Comparison of ENCODE assay signal across 9 mouse cellular contexts in genomic region chr7:24850899-24851303, GRCm38 (mm10). TPM values are rescaled to one million over a fixed set of nuclear protein-coding genes. Genes with fewer than 3 reads are reported as not detected.
DNase-seq lines count a peak whose midpoint lies in the region; ATAC-seq and TF ChIP-seq lines count a peak whose summit lies in the region.
"Had no signal": no experiment of that assay in that cellular context is flagged by ENCODE, and none has a peak within 500 bp of the region (broad histone marks: within the 10 kb centered on the region; RNA-seq: fewer than 3 reads in every experiment).

No protein-coding gene starts in this region.

- WGBS in midbrain, embryonic 11.5 days, result 38% methylated on average over 6 of the region's 6 CpGs
- WGBS in midbrain, embryonic 15.5 days, result 39% methylated on average over 6 of the region's 6 CpGs

- no peak overlapping the region for H3K4me3 ChIP-seq in midbrain, embryonic 11.5 days (ENCODE audit: low read depth, low read length)
- no peak overlapping the region for H3K4me3 ChIP-seq in midbrain, embryonic 15.5 days
- H3K4me3 ChIP-seq in gastrocnemius, adult 2 months, result no peak overlapping the region

- H3K36me3 ChIP-seq in midbrain, embryonic 11.5 days (ENCODE audit: control insufficient read depth, insufficient read depth, low read length), result no peaks in the 10 kb centered on the region
- no peaks in the 10 kb centered on the region for H3K36me3 ChIP-seq in midbrain, embryonic 15.5 days (replicated peaks)

- intact Hi-C loops in gastrocnemius, adult 2 months (cut with DNase I), result no loop called here

- H3K4me1 ChIP-seq in midbrain, embryonic 11.5 days (ENCODE audit: control insufficient read depth, insufficient read depth, low read length), result no peaks in the 10 kb centered on the region
- H3K4me1 ChIP-seq in midbrain, embryonic 15.5 days, result no peaks in the 10 kb centered on the region; the same call in 1 of the 2 replicates

- no peak overlapping the region for H3K27ac ChIP-seq in midbrain, embryonic 11.5 days (ENCODE audit: low read depth, low read length)
- no peak overlapping the region for H3K27ac ChIP-seq in midbrain, embryonic 15.5 days
- H3K27ac ChIP-seq in gastrocnemius, adult 2 months, result no peak overlapping the region

- H3K4me2 ChIP-seq in midbrain, embryonic 11.5 days, result no peak overlapping the region
- no peak overlapping the region for H3K4me2 ChIP-seq in midbrain, embryonic 15.5 days

- peak; percentile 16; the same call in 1 of the 2 replicates for ATAC-seq in midbrain, embryonic 11.5 days (ENCODE audit: low FRiP score)
- no peak for ATAC-seq in midbrain, embryonic 15.5 days (replicated peaks)
- peak; percentile 84 for ATAC-seq in megakaryocyte progenitor cell, adult 5-6 weeks (replicated peaks; ENCODE audit: poor library complexity)

- no peak for TF ChIP-seq CTCF in gastrocnemius, adult 2 months (IDR thresholded peaks at IDR 0.05)

- no peaks in the 10 kb centered on the region for H3K27me3 ChIP-seq in midbrain, embryonic 11.5 days (ENCODE audit: control insufficient read depth, insufficient read depth, low read length)
- no peaks in the 10 kb centered on the region for H3K27me3 ChIP-seq in midbrain, embryonic 15.5 days (replicated peaks)

- no peak for DNase-seq in midbrain, embryonic 11.5 days (ENCODE audit: low spot score, missing footprints)
- DNase-seq in adipocyte (ENCODE audit: low spot score), result peak; percentile 70
- DNase-seq in fibroblast of lung, adult 2 months (ENCODE audit: low read depth), result peak; percentile 53
- DNase-seq in layer of hippocampus, postnatal 14 days (ENCODE audit: low spot score in 2 of 2), result no peak
- DNase-seq in gastrocnemius, adult 2 months, result no peak
- no peak for DNase-seq in testis, postnatal 14 days (ENCODE audit: low spot score)

- H3K9ac ChIP-seq in midbrain, embryonic 11.5 days (ENCODE audit: low read length), result no peak overlapping the region
- H3K9ac ChIP-seq in midbrain, embryonic 15.5 days, result no peak overlapping the region

- H3K9me3 ChIP-seq in midbrain, embryonic 11.5 days (ENCODE audit: control insufficient read depth, low read length), result no peaks in the 10 kb centered on the region
- H3K9me3 ChIP-seq in midbrain, embryonic 15.5 days, result no peaks in the 10 kb centered on the region

RNA-seq across cellular contexts. Expression of gene Gm9844, which starts 11.1 kb away (rescaled TPM):
- 19.9 and 20.6 TPM in 2 replicates for polyA plus RNA-seq in midbrain, embryonic 11.5 days (2014; fragmentation: Nextera tagmentation; extraction: Ambion mirVana)
- polyA plus RNA-seq in midbrain, embryonic 15.5 days (2015; fragmentation: Nextera tagmentation; extraction: Ambion mirVana), result 34.4 and 34.5 TPM in 2 replicates
- total RNA-seq in megakaryocyte progenitor cell, adult 5-6 weeks (2015), result 1.2 and 1.5 TPM in 2 replicates
- total RNA-seq in megakaryocyte progenitor cell, adult 5-6 weeks (2017), result 6.0 and 6.6 TPM in 2 replicates
- total RNA-seq in layer of hippocampus, postnatal 14 days (2021), result 1 to 10 TPM; 1.3 to 2.1 TPM
- not detected for total RNA-seq in gastrocnemius, adult 2 months (2021)
- polyA plus RNA-seq: small intestine, adult 2 months had no signal

RNA-seq across cellular contexts. Expression of gene Lypd4, which starts 18.8 kb away (rescaled TPM):
- polyA plus RNA-seq in midbrain, embryonic 11.5 days (2014; fragmentation: Nextera tagmentation; extraction: Ambion mirVana), result not detected in 2 replicates
- 0.13 TPM in 1 of 2 replicates, not detected in the other for polyA plus RNA-seq in midbrain, embryonic 15.5 days (2015; fragmentation: Nextera tagmentation; extraction: Ambion mirVana)
- not detected in 2 replicates for total RNA-seq in megakaryocyte progenitor cell, adult 5-6 weeks (2015)
- not detected in 2 replicates for total RNA-seq in megakaryocyte progenitor cell, adult 5-6 weeks (2017)
- not detected for total RNA-seq in layer of hippocampus, postnatal 14 days (2021)
- not detected for total RNA-seq in gastrocnemius, adult 2 months (2021)
- polyA plus RNA-seq: small intestine, adult 2 months had no signal

RNA-seq across cellular contexts. Expression of gene Dmrtc2, which starts 19.0 kb away (rescaled TPM):
- polyA plus RNA-seq in midbrain, embryonic 11.5 days (2014; fragmentation: Nextera tagmentation; extraction: Ambion mirVana), result not detected in 2 replicates
- polyA plus RNA-seq in midbrain, embryonic 15.5 days (2015; fragmentation: Nextera tagmentation; extraction: Ambion mirVana), result 0.13 and 0.41 TPM in 2 replicates
- not detected in 2 replicates for total RNA-seq in megakaryocyte progenitor cell, adult 5-6 weeks (2015)
- not detected in 2 replicates for total RNA-seq in megakaryocyte progenitor cell, adult 5-6 weeks (2017)
- total RNA-seq in layer of hippocampus, postnatal 14 days (2021), result not detected
- not detected for total RNA-seq in gastrocnemius, adult 2 months (2021)
- polyA plus RNA-seq: small intestine, adult 2 months had no signal

RNA-seq across cellular contexts. Expression of gene Rps19, which starts 33.3 kb away (rescaled TPM):
- polyA plus RNA-seq in midbrain, embryonic 11.5 days (2014; fragmentation: Nextera tagmentation; extraction: Ambion mirVana), result 1,753 and 1,929 TPM in 2 replicates
- 1,081 and 1,108 TPM in 2 replicates for polyA plus RNA-seq in midbrain, embryonic 15.5 days (2015; fragmentation: Nextera tagmentation; extraction: Ambion mirVana)
- total RNA-seq in megakaryocyte progenitor cell, adult 5-6 weeks (2015), result 2,965 and 3,011 TPM in 2 replicates
- total RNA-seq in megakaryocyte progenitor cell, adult 5-6 weeks (2017), result 1,012 and 1,228 TPM in 2 replicates
- 100 to 1,000 TPM; 452 TPM for total RNA-seq in layer of hippocampus, postnatal 14 days (2021)
- total RNA-seq in gastrocnemius, adult 2 months (2021), result 100 to 1,000 TPM; 326 to 419 TPM

RNA-seq across cellular contexts. Expression of gene Cd79a, which starts 46.3 kb away (rescaled TPM):
- polyA plus RNA-seq in midbrain, embryonic 11.5 days (2014; fragmentation: Nextera tagmentation; extraction: Ambion mirVana), result 0.12 and 0.14 TPM in 2 replicates
- 0.42 and 0.49 TPM in 2 replicates for polyA plus RNA-seq in midbrain, embryonic 15.5 days (2015; fragmentation: Nextera tagmentation; extraction: Ambion mirVana)
- 0.34 and 0.35 TPM in 2 replicates for total RNA-seq in megakaryocyte progenitor cell, adult 5-6 weeks (2015)
- 0.08 and 0.78 TPM in 2 replicates for total RNA-seq in megakaryocyte progenitor cell, adult 5-6 weeks (2017)
- under 1 TPM; 0.37 to 0.43 TPM for total RNA-seq in layer of hippocampus, postnatal 14 days (2021)
- total RNA-seq in gastrocnemius, adult 2 months (2021), result not detected

Comparison
In these comparisons a context has a peak if more than half of its experiments do, and no peak if none do; other contexts are left out.
1. DNase-seq: peak in adipocyte (single experiment) and fibroblast of lung, adult 2 months (single experiment); none in midbrain, embryonic 11.5 days (single experiment), layer of hippocampus, postnatal 14 days (0 of 2), gastrocnemius, adult 2 months (single experiment) and testis, postnatal 14 days (single experiment).